Mouse (Mus musculus) myocyte (in vitro differentiated cells): ENCODE measurements around the gene Zfp740. TPM values are rescaled to one million over a fixed set of nuclear protein-coding genes. Genes with fewer than 3 reads are reported as not detected.

ENCODE experiments used
- H3K27me3 ChIP-seq: one replicate; pipeline ENCODE4 v1.6.1; 2011; ENCODE audit not compliant: control insufficient read depth, insufficient read depth, insufficient read length
- H3K36me3 ChIP-seq: one replicate; pipeline ENCODE4 v1.6.1; 2011; ENCODE audit not compliant: control insufficient read depth, insufficient read depth
- H3K4me2 ChIP-seq: one replicate; pipeline ENCODE4 v1.6.1; 2011; ENCODE audit warnings: low read depth, control low read depth
- H3K4me3 ChIP-seq: one replicate; pipeline ENCODE4 v1.5.1; 2011; ENCODE audit warnings: mild to moderate bottlenecking, control low read depth, moderate library complexity
- H3K79me2 ChIP-seq: one replicate; pipeline ENCODE4 v1.6.1; 2011; ENCODE audit not compliant: control insufficient read depth, insufficient read depth
- H3ac ChIP-seq: one replicate; pipeline ENCODE4 v1.6.1; 2011; ENCODE audit not compliant: control insufficient read depth, insufficient read length
- CEBPB ChIP-seq: IDR thresholded peaks from 2 replicates; pipeline ENCODE4 v1.6.1; 2011; ENCODE audit warnings: mild to moderate bottlenecking, moderate library complexity; ENCODE audit not compliant: poor library complexity, insufficient read depth, severe bottlenecking
- E2F4 ChIP-seq: IDR thresholded peaks from one replicate; pipeline ENCODE4 v1.6.1; 2011; ENCODE audit warnings: mild to moderate bottlenecking, control low read depth, moderate library complexity; ENCODE audit not compliant: insufficient read depth
- MAX ChIP-seq: IDR thresholded peaks from one replicate; pipeline ENCODE4 v1.6.1; 2011; ENCODE audit warnings: low read depth, mild to moderate bottlenecking, control low read depth
- MYOD1 ChIP-seq, 3 experiments: IDR thresholded peaks; one replicate each; pipeline ENCODE4 v1.6.1; 2011; ENCODE audit warnings: control low read depth in 2 of 3, low read depth in 2 of 3, mild to moderate bottlenecking in 2 of 3, moderate library complexity in 1 of 3; ENCODE audit not compliant: insufficient read length in 2 of 3, control insufficient read depth in 1 of 3
- MYOG ChIP-seq, 3 experiments: IDR thresholded peaks; one replicate each; pipeline ENCODE4 v1.6.1; 2011; ENCODE audit warnings: control low read depth in 2 of 3, low read depth in 2 of 3, mild to moderate bottlenecking in 2 of 3; ENCODE audit not compliant: insufficient read length in 2 of 3, control insufficient read depth in 1 of 3, insufficient read depth in 1 of 3
- POLR2A ChIP-seq: IDR thresholded peaks from one replicate; pipeline ENCODE4 v1.6.1; 2011; ENCODE audit warnings: low read depth, mild to moderate bottlenecking, control low read depth, moderate library complexity; ENCODE audit not compliant: insufficient read length
- POLR2AphosphoS2 ChIP-seq: IDR thresholded peaks from one replicate; pipeline ENCODE4 v1.6.1; 2011; ENCODE audit warnings: low read depth, control low read depth; ENCODE audit not compliant: insufficient read length
- REST ChIP-seq: IDR thresholded peaks from one replicate; pipeline ENCODE4 v1.6.1; 2011; ENCODE audit warnings: mild to moderate bottlenecking, control low read depth, moderate library complexity; ENCODE audit not compliant: insufficient read depth, insufficient read length
- SRF ChIP-seq: IDR thresholded peaks from one replicate; pipeline ENCODE4 v1.6.1; 2011; ENCODE audit warnings: low read depth; ENCODE audit not compliant: control insufficient read depth, insufficient read length
- TCF12 ChIP-seq: IDR thresholded peaks from one replicate; pipeline ENCODE4 v1.6.1; 2011; ENCODE audit warnings: mild to moderate bottlenecking, control low read depth; ENCODE audit not compliant: poor library complexity, insufficient read depth, severe bottlenecking
- TCF3 ChIP-seq: IDR thresholded peaks from one replicate; pipeline ENCODE4 v1.6.1; 2011; ENCODE audit warnings: low read depth, control low read depth; ENCODE audit not compliant: insufficient read length
- USF1 ChIP-seq: IDR thresholded peaks from one replicate; pipeline ENCODE4 v1.6.1; 2011; ENCODE audit warnings: low read depth, mild to moderate bottlenecking, control low read depth, moderate library complexity
- polyA plus RNA-seq: library from polyadenylated mRNA; unstranded; fragments of >200 nt; fragmentation: generic; extraction: Trizol; gene quantifications from one replicate; pipeline ENCODE4 v1.2.1, GENCODE M21; 2012; ENCODE audit warnings: missing spikeins

The Zfp740 gene
- polyA plus RNA-seq, 1 experiment = 42.3 TPM

DNA sequence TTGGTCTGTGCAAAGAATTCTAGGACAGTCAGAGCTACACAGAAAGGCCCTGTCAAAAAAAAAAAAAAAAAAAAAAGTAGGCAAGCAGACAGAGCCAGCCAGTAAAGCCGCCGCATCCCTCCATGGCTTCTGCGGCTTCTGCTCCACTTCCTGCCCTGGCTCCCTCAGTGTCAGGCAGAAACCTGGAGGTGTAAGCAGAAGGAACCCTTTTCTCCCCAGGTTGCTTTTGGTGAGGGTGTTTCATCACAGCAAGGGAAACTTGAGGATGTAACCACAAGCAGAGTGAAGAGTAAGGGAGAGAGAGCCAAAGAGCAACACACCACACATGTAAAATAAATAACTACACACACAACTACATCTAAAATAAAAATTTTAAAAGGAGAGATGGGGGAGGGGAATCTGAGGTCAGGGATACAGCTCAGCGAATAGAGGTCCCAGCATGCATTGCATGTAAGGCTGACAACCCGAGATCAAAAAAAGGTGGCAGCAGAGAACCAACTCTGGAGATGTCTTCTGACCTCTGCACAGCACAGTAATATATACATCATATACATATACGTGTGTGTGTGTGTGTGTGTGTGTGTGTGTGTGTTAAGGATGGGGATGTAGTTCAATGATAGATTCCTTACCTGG is 37.5 kb upstream of the Zfp740 start:
- no peak overlapping the region for H3ac ChIP-seq
- no peaks in the 10 kb centered on the region for H3K36me3 ChIP-seq
- H3K27me3 ChIP-seq = no peaks in the 10 kb centered on the region
- H3K4me3 ChIP-seq = no peak overlapping the region
- H3K79me2 ChIP-seq = no peaks in the 10 kb centered on the region
- TF ChIP-seq E2F4 (no peak), SRF (no peak), MYOG (IDR thresholded peaks at IDR 0.05; ENCODE audit: control insufficient read depth in 1 of 3, insufficient read depth in 1 of 3, insufficient read length in 2 of 3, low read depth in 2 of 3) (no peak), TCF3 (no peak), USF1 (no peak), POLR2AphosphoS2 (no peak), POLR2A (no peak), MAX (no peak), REST (no peak), MYOD1 (IDR thresholded peaks at IDR 0.05; ENCODE audit: control insufficient read depth in 1 of 3, insufficient read length in 2 of 3, low read depth in 2 of 3) (no peak), TCF12 (no peak), CEBPB (no peak)
- H3K4me2 ChIP-seq = no peak overlapping the region

DNA sequence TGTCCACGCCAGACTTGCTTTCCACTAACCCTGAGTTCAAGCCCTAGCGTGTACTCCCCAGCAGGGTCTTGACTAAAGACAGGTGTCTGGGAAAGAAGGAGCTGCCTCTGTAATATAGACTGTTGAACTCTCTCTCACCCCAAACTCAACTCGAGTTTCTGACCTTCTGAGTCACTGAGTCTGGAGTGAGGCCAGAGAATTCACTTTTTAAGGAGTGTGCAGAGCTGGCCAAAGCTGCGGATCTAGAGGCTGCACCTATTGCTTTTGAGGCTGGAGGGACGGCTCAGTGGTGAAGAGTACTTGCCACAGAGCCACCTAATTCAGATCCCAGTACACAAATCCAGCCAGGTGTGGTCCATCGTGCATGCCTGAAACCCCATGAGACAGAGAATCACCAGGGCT is 35.4 kb upstream of the Zfp740 start:
- H3K4me2 ChIP-seq = peak overlapping the region; percentile 55

GRCm38 (mm10) chr15:102169064-102169463 is 34.0 kb upstream of the Zfp740 start:
- Histone ChIP-seq H3ac (no peak overlapping the region), H3K36me3 (no peaks in the 10 kb centered on the region), H3K4me2 (no peak overlapping the region), H3K27me3 (no peaks in the 10 kb centered on the region), H3K4me3 (no peak overlapping the region), H3K79me2 (no peaks in the 10 kb centered on the region)
- TF ChIP-seq MAX (no peak), CEBPB (no peak), E2F4 (no peak), TCF3 (no peak), POLR2A (no peak)

More for the DNA sequence above, 35.4 kb upstream of the Zfp740 start:
- Histone ChIP-seq H3ac (no peak overlapping the region), H3K36me3 (no peaks in the 10 kb centered on the region), H3K79me2 (no peaks in the 10 kb centered on the region), H3K27me3 (no peaks in the 10 kb centered on the region), H3K4me3 (no peak overlapping the region)
- TF ChIP-seq CEBPB = no peak
- TF ChIP-seq MYOG (IDR thresholded peaks at IDR 0.05; ENCODE audit: control insufficient read depth in 1 of 3, insufficient read depth in 1 of 3, insufficient read length in 2 of 3, low read depth in 2 of 3) = peak in 1 of 3 experiments; percentile 26
- TF ChIP-seq MYOD1 (IDR thresholded peaks at IDR 0.05; ENCODE audit: control insufficient read depth in 1 of 3, insufficient read length in 2 of 3, low read depth in 2 of 3) = peak in 2 of 3 experiments; percentile 61

DNA sequence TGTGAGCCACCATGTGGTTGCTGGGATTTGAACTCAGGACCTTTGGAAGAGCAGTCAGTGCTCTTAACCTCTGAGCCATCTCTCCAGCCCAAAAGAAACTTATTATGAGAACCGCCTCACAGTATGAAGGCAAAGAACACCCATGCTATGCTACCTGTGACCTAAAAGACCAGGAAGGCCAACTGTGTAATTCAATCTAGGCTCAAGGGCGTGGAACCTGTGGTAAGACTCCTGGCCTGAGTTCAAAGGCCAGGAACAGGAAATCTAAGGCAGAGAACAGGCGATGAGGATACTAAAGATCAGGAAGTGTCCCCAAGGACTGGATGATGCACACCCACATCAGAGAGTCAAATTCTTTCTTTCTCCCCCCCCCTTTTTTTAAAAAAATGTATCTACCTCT is 29.5 kb upstream of the Zfp740 start:
- Histone ChIP-seq H3K36me3 (no peaks in the 10 kb centered on the region), H3K79me2 (no peaks in the 10 kb centered on the region), H3ac (no peak overlapping the region), H3K27me3 (no peaks in the 10 kb centered on the region), H3K4me3 (no peak overlapping the region), H3K4me2 (no peak overlapping the region)
- TF ChIP-seq E2F4 = no peak
- no peak for TF ChIP-seq CEBPB
- TF ChIP-seq TCF3 = no peak
- TF ChIP-seq POLR2AphosphoS2 = no peak
- TF ChIP-seq TCF12 = no peak

- no peak overlapping the region for H3K4me3 ChIP-seq
- no peaks in the 10 kb centered on the region for H3K27me3 ChIP-seq
- no peak overlapping the region for H3K4me2 ChIP-seq
- H3ac ChIP-seq = no peak overlapping the region
- no peaks in the 10 kb centered on the region for H3K79me2 ChIP-seq
- H3K36me3 ChIP-seq = no peaks in the 10 kb centered on the region
- TF ChIP-seq POLR2AphosphoS2 = no peak
- TF ChIP-seq USF1 = no peak
- TF ChIP-seq MYOG (IDR thresholded peaks at IDR 0.05; ENCODE audit: control insufficient read depth in 1 of 3, insufficient read depth in 1 of 3, insufficient read length in 2 of 3, low read depth in 2 of 3) = no peak
- TF ChIP-seq CEBPB = no peak
- TF ChIP-seq MYOD1 (IDR thresholded peaks at IDR 0.05; ENCODE audit: control insufficient read depth in 1 of 3, insufficient read length in 2 of 3, low read depth in 2 of 3) = no peak
- no peak for TF ChIP-seq TCF3
- TF ChIP-seq TCF12 = no peak
- no peak for TF ChIP-seq SRF
Measured at GRCm38 (mm10) chr15:102175736-102176319, 27.2 kb upstream of the Zfp740 start.
